Mouse (Mus musculus) mesoderm, embryonic 11.5 days (tissue): Measurements from ENCODE around the gene Cd55.
"Not testable (repeated sequence)": the region's sequence is repeated elsewhere in the genome, so short reads cannot be mapped to it uniquely, and the experiment has no call there.

Source experiments
- DNase-seq: peaks from one replicate; pipeline ENCODE4 v3.0.0-alpha.2; 2012; ENCODE audit warnings: low read depth, low spot score

Cd55 gene

DNA sequence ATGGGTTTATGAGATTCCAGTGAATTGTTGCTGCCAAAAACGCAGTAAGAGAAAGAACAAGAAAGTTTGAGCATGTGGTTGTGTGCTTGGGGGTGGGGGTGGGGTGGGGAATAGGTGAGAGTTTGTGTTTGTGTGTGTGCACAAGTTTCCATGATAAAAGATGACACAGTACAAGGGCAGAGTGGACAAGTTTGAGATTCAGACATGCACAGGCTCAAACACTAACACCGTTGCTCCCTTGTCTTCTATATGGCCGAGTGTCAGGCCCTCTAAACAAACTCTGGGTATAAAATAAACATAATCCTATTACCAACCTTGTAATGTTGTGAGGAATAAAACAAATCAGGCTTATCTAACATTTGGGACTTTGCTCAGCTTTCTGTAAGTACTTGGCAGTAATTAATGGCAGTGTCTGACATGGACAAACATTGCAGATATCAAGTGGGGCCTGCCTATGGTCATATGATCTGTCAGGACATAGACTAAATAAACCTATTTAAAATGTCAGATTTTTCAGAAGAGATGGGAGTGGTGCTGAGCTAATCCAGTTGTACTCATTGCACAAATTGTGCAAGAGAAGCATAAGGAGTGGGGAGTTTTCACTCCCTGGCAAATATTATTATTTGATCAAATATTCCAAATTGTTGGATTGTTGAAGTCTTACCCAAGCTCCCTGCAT lies 35.2 kb downstream of the Cd55 start:
- not testable (repeated sequence) for DNase-seq

DNA sequence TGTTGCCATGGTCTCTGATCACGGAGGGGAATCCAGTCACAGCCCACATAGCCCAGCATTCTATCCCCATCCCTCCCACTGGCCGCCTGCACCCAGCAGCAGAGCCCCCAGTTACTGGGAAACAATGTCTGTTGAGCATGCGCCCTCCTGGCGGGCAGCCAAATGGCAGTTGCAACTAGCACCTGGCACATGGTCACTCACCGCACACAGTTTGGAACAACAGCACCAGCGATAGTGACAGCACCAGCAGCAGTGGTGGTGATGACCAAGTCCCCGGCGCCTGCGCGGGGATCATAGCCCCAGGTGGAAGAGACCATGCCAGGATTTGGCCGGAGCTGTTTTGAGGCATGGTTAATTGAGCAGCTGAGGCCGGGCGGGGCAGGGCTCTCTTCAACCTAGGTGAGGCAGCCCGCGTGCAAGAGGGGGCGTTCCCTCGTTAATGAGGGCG lies 39.9 kb downstream of the Cd55 start, which contains the start of gene Cd55b:
TSS of gene Cd55b (minus strand) at position 346 of the 448 bp plus-strand sequence.
- DNase-seq: no peak

DNA sequence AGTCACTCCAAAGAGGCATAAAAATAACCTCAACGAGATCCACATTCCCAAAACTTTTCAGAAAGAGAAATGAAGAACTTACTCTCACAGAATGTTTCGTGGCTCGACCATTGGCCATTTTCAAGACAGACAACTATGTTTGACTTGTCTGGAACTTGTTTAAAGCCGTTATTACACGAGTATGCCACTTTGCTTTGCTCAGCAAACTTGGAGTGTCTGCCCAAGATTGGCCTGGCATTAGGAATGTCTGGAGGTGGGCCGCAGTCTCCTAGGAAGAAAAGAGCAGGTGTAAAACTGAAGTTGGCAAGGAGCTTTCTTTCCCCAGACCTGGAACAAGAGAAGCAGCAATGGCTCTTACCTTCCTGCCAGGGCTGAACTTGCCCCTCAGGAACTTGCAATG lies 40.5 kb downstream of the Cd55 start:
- not testable (repeated sequence) for DNase-seq

DNA sequence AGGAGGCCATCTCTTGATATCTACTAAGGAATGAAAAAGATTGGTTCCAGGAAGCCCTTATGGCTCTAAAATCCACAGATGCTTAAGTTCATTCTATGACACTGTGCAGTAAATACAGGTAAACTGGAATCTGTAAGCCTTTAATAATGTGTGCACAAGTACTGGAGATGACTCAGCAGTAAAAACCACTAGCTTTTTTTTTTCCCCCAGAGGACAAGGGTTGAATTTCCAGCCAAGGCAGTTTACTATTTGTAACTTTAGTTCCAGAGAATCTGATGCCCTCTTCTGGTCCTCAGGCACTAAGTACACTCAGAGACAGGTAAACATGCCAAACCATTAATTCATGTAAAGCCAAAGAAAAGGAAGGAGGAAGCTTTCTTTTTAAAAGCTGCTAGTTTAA lies 65.4 kb downstream of the Cd55 start:
- DNase-seq: not testable (repeated sequence)
